Mouse (Mus musculus): ENCODE data around the gene Klk1b3.
"Not testable (repeated sequence)": the region's sequence is repeated elsewhere in the genome, so short reads cannot be mapped to it uniquely, and the experiment has no call there.

DNA sequence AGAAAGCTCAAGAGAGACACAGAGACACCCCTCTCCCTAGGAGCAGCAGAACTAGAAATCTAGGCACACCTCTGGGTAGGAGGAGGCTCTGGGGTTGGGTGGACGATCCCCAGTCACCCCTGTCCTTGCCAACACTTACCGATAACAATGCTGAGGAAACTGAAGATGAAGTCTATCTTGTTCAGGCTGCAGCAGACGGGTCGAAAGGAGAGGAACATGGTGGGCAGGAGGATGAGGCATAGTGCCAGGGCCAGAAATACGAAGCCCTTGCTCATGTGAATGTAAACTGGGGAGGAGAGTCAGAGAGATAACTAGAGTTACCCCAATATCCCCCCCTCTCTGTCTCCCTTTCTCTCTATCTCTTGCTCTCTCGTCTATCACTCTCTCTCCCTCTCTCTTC, 24.3 kb downstream of the Klk1b3 start:
- TF ChIP-seq GATA1 (IDR thresholded peaks at IDR 0.05; ENCODE audit: borderline replicate concordance, low read length); FLI1 (IDR thresholded peaks at IDR 0.05; ENCODE audit: low read length): not testable (repeated sequence)

Measured in megakaryocyte, embryonic 14.5 days (primary cell).